Mouse (Mus musculus): Measurements from ENCODE around the gene Gstp3. TPM values are rescaled to one million over a fixed set of nuclear protein-coding genes. Genes with fewer than 3 reads are reported as not detected.
"Not testable (repeated sequence)": the region's sequence is repeated elsewhere in the genome, so short reads cannot be mapped to it uniquely, and the experiment has no call there.

Gene Gstp3
- polyA plus RNA-seq, 1 experiment, result not detected

DNA sequence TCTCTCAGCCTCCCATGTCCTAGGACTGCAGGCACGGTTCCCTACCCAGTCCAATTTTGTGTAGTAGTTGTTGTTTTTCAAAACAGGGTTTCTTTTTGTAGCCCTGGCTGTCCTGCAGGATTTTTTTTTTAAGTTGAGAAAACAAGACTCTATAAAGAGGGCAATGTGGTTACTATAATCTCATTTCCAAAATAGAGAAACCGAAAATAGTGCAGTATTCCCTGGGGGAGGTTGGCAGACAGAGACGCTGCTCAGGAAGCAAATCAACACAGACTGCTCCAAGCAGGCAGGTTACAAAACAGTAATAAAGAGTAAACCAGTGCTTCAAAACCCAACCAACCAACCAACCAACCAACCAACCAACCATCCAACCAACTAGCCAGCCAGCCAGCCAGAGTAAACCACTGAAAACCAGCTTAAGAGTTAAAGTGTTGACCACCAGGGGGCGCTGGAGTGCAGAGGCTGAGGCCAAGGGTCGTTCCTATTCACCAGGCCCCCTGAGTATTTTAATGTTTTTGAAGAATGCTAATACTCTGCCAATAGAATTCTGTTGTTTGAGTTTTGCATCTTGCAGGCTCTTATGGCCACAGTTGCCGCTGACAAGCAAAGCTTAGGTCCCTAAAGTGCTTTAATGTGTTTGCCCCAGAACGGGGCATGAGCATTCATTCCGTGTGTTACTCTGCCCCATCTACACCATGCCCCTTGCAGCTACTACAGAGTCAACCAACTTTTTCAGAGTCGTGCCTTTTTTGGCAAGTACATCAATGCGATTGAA, 7.4 kb downstream of the Gstp3 start:
- 52% methylated on average over 10 of the region's 10 CpGs for WGBS
- H3K4me1 ChIP-seq (ENCODE audit: control insufficient read depth, insufficient read depth, low read length), result no peaks in the 10 kb centered on the region
- no peak overlapping the region for H3K27ac ChIP-seq (ENCODE audit: insufficient read depth, low read depth, low read length)
- no peak overlapping the region for H3K4me3 ChIP-seq (ENCODE audit: insufficient read depth, low read depth, low read length)
- TF ChIP-seq CTCF (IDR thresholded peaks at IDR 0.05; ENCODE audit: insufficient read depth, low read depth, low read length) (peak; percentile 78), POLR2A (IDR thresholded peaks at IDR 0.05; ENCODE audit: insufficient read depth, low read depth, low read length) (no peak)

- no peak for TF ChIP-seq POLR2A (IDR thresholded peaks at IDR 0.05; ENCODE audit: insufficient read depth, low read depth, low read length)
- WGBS, result 93% methylated on average over 5 of the region's 5 CpGs
- Histone ChIP-seq H3K4me3 (ENCODE audit: insufficient read depth, low read depth, low read length) (no peak overlapping the region), H3K27ac (ENCODE audit: insufficient read depth, low read depth, low read length) (no peak overlapping the region), H3K4me1 (ENCODE audit: control insufficient read depth, insufficient read depth, low read length) (0 out of 2 replicates have a peak, but pooled peaks cover 2% of the 10 kb centered on the region)
Measured at GRCm38 (mm10) chr19:4051016-4051415, 8.4 kb downstream of the Gstp3 start.

GRCm38 (mm10) chr19:4049069-4049468, 10.3 kb downstream of the Gstp3 start:
- not testable (repeated sequence) for H3K27ac ChIP-seq (ENCODE audit: insufficient read depth, low read depth, low read length); H3K4me3 ChIP-seq (ENCODE audit: insufficient read depth, low read depth, low read length); H3K4me1 ChIP-seq (ENCODE audit: control insufficient read depth, insufficient read depth, low read length)
- WGBS, result 84% methylated on average over 5 of the region's 5 CpGs

DNA sequence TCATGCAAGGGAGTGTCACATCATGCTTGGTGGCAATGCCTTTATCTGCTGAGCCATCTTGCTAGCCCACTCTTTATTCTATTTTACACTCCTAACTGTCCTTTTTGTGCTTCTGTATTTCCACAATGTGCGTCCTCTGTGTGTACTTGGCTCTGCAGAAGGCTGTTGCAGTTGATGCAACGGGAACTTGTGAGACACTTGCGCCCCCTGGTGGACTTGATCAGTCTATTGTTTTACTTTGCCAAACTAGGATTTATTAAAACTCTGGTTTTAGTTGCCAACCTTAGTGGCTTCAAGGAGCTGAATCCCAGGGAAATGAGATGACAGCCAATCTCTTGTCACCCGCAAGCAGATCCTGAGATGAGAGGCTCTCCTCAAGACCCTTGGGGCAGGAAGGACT, 11.5 kb downstream of the Gstp3 start:
- TF ChIP-seq CTCF (IDR thresholded peaks at IDR 0.05; ENCODE audit: insufficient read depth, low read depth, low read length) (no peak), POLR2A (IDR thresholded peaks at IDR 0.05; ENCODE audit: insufficient read depth, low read depth, low read length) (no peak)
- no peak overlapping the region for H3K4me3 ChIP-seq (ENCODE audit: insufficient read depth, low read depth, low read length)
- WGBS, result 9% methylated on average over 4 of the region's 4 CpGs

GRCm38 (mm10) chr19:4046866-4047254, 12.5 kb downstream of the Gstp3 start:
- TF ChIP-seq CTCF (IDR thresholded peaks at IDR 0.05; ENCODE audit: insufficient read depth, low read depth, low read length) (no peak), POLR2A (IDR thresholded peaks at IDR 0.05; ENCODE audit: insufficient read depth, low read depth, low read length) (no peak)
- H3K27ac ChIP-seq (ENCODE audit: insufficient read depth, low read depth, low read length), result no peak overlapping the region
- H3K4me1 ChIP-seq (ENCODE audit: control insufficient read depth, insufficient read depth, low read length), result peaks cover 5% of the 10 kb centered on the region
- 84% methylated on average over 8 of the region's 8 CpGs for WGBS
- no peak overlapping the region for H3K4me3 ChIP-seq (ENCODE audit: insufficient read depth, low read depth, low read length)

More for the DNA sequence above, 11.5 kb downstream of the Gstp3 start:
- H3K4me1 ChIP-seq (ENCODE audit: control insufficient read depth, insufficient read depth, low read length), result peaks cover 5% of the 10 kb centered on the region
- H3K27ac ChIP-seq (ENCODE audit: insufficient read depth, low read depth, low read length), result no peak overlapping the region

DNA sequence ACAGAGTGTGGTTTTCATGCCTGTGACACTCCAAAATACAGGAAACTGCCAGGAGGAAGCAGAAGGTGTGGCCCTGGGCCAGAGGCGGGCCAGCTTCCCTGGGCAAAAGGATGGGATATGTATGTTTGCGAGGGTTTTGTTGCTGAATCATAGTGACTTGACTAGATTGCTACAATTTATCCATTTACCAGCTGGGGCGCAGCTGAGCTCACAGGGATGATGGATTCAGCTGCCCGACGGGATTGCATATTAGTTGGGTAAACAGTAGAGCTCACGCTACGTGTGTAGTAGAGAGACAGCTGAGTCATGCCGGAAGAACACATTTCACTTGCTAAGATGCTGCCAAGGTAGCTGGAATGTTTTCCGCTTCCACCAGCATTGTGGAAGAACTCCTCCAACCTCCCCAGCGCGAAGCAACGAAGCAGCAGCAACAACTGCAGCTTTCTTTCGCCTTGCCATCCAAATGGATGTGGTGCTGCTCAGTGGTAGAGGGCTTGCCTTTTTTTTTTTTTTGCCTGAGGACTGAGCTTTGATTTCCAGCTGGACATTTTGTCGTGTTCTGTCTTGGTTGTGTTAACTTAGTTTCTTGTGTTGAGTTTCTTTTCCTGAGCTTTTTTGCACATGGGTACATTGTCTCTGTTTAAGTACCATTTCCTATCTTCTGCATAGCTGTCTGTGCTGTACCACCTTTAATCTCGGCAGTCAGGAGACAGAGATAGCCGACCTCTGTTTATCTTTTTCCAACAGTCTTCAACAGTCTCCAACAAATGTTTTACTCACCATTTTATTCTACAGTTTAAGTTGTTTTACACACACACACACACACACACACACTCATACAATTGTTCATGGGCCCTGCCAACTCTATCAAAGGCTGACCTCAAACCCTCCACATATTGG, 13.2 kb downstream of the Gstp3 start, which contains the start of gene Gstp2:
Gene Gstp2, minus strand, starts transcription at position 58 of the 900 bp plus-strand sequence.
- WGBS, result 19% methylated on average over 16 of the region's 16 CpGs
- no peak within 1 kb of the TSS for H3K27ac ChIP-seq (ENCODE audit: insufficient read depth, low read depth, low read length)

DNA sequence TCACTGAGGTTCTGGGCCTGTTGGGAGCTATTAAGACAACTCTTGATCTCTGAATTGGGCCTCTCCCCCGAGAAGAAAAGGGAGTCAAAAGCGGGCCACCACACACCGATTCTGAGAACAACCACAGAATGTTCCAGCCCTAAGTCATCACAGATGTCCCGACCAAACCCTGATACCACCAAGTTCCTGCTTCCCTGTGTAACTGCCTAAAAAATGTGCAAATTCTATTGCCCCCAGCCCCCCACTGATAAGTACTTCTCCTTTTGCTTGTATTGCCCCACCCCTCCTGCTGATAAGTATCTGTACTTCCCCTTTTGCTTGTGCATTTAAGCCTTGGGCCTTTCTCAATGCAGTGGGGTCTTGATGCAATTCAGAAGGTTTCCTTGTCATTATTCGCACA, 15.3 kb downstream of the Gstp3 start:
- not testable (repeated sequence) for H3K27ac ChIP-seq (ENCODE audit: insufficient read depth, low read depth, low read length); H3K4me3 ChIP-seq (ENCODE audit: insufficient read depth, low read depth, low read length); H3K4me1 ChIP-seq (ENCODE audit: control insufficient read depth, insufficient read depth, low read length)
- 89% methylated on average over 5 of the region's 5 CpGs for WGBS

More for the DNA sequence above, 13.2 kb downstream of the Gstp3 start, which contains the start of gene Gstp2:
- H3K4me3 ChIP-seq (ENCODE audit: insufficient read depth, low read depth, low read length), result peak within 1 kb of the TSS; percentile 6; the same call in 1 of the 2 replicates
- no peak for TF ChIP-seq POLR2A (IDR thresholded peaks at IDR 0.05; ENCODE audit: insufficient read depth, low read depth, low read length)
- TF ChIP-seq CTCF (IDR thresholded peaks at IDR 0.05; ENCODE audit: insufficient read depth, low read depth, low read length), result peak; percentile 32; the same call in 1 of the 2 replicates
- peaks cover 5% of the 10 kb centered on the region for H3K4me1 ChIP-seq (ENCODE audit: control insufficient read depth, insufficient read depth, low read length)

DNA sequence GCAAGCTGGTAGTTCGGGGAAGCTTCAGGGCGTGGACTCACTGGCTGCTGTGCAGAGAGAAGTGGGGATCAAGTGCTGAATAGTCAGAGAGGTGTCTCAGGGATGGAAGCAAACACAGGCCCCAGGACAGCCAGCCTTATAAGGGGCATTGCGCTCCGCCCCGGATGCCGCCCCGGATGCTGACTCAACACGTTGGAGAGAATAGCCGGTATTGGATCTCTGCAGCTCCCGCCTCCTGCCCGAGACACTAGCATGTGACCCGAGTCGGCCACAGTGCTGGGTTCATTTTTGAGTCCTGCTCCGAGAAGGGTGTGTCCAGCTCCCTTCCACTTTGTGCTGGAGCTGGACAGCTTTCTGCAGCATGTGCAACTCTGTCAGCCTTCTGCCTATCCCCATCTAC, 17.2 kb downstream of the Gstp3 start:
- Histone ChIP-seq H3K4me3 (ENCODE audit: insufficient read depth, low read depth, low read length) (no peak overlapping the region), H3K4me1 (ENCODE audit: control insufficient read depth, insufficient read depth, low read length) (peaks cover 7% of the 10 kb centered on the region), H3K27ac (ENCODE audit: insufficient read depth, low read depth, low read length) (no peak overlapping the region)
- 70% methylated on average over 14 of the region's 14 CpGs for WGBS
- TF ChIP-seq CTCF (IDR thresholded peaks at IDR 0.05; ENCODE audit: insufficient read depth, low read depth, low read length) (no peak), POLR2A (IDR thresholded peaks at IDR 0.05; ENCODE audit: insufficient read depth, low read depth, low read length) (no peak)

DNA sequence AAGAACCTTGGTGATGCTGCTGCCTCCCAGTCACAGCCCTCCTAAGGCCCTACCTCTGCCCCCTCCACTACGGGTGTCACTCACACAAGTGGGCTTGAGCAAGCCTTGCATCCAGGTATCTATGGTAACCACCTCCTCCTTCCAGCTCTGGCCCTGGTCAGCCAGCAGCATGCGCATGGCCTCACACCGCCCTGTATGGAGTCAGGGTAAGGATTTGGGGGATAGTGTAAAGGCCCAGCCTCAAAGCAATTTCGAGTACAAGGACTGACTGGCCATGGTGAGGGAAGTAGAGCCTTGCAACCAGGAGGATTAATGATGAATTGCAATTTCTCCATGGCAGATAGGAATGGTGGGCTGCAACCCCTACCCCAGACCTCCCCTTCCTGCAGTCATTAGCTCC, 17.9 kb downstream of the Gstp3 start:
- not testable (repeated sequence) for H3K4me3 ChIP-seq (ENCODE audit: insufficient read depth, low read depth, low read length); H3K27ac ChIP-seq (ENCODE audit: insufficient read depth, low read depth, low read length)
- WGBS, result 90% methylated on average over 3 of the region's 4 CpGs
- H3K4me1 ChIP-seq (ENCODE audit: control insufficient read depth, insufficient read depth, low read length), result peaks cover 10% of the 10 kb centered on the region

GRCm38 (mm10) chr19:4040941-4041340, 18.4 kb downstream of the Gstp3 start:
- H3K27ac ChIP-seq (ENCODE audit: insufficient read depth, low read depth, low read length); H3K4me3 ChIP-seq (ENCODE audit: insufficient read depth, low read depth, low read length): not testable (repeated sequence)
- WGBS, result 87% methylated on average over 5 of the region's 5 CpGs
- H3K4me1 ChIP-seq (ENCODE audit: control insufficient read depth, insufficient read depth, low read length), result peaks cover 11% of the 10 kb centered on the region
